Mouse (Mus musculus): ENCODE results near the gene Fgfr2. TPM values are rescaled to one million over a fixed set of nuclear protein-coding genes. Genes with fewer than 3 reads are reported as not detected.

Fgfr2 gene
- polyA plus RNA-seq, 1 experiment from 2014 or later = 20.3 TPM

DNA sequence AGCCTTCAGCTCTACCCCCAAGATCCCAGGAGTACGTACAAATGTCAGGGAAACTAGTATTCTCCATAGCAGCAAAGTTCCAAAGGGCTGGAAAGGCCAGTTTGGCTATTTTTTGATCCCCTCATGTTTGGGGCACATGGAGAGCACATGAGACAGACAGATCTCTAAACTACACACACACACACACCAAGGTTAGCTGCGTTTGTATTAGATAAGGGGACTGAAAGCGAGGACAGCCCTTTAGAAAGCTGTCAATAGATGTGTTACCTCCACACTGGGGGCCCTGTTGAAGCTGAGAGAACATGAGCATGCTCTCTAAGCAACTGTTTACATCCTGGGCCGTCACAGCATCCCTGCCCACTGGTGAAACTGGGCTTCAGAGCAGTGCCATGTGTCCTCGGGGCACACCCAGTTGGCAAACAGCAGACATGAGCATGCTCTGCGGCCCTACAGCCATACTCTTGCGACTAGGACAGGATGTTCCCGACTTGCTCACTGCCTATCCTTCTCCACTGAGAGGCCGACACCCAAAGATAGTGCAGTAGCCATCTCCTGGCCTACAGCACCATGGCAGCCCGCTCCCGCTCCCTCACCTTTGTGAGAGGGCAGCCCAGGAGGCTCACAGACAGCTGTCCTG lies 356.8 kb downstream of the Fgfr2 start:
- Histone ChIP-seq H3K27ac (ENCODE audit: low read length) (0 out of 2 replicates have a peak overlapping the region, but pooled peaks have one; percentile 10), H3K9me3 (replicated peaks; ENCODE audit: control insufficient read depth, low read length) (no peaks in the 10 kb centered on the region), H3K27me3 (ENCODE audit: control insufficient read depth, insufficient read depth, low read length) (no peaks in the 10 kb centered on the region), H3K36me3 (ENCODE audit: control insufficient read depth, insufficient read depth) (peaks cover 2% of the 10 kb centered on the region; the same call in 1 of the 2 replicates), H3K9ac (ENCODE audit: low read length) (no peak overlapping the region), H3K4me1 (ENCODE audit: control insufficient read depth, insufficient read depth, low read length) (peaks cover 9% of the 10 kb centered on the region; the same call in 1 of the 2 replicates), H3K4me3 (ENCODE audit: low read length) (no peak overlapping the region), H3K4me2 (ENCODE audit: low read depth, low read length) (no peak overlapping the region)
- WGBS = 58% methylated on average over 11 of the region's 11 CpGs
- ATAC-seq (replicated peaks; ENCODE audit: extremely low read depth, insufficient read depth, low FRiP score) = no peak

DNA sequence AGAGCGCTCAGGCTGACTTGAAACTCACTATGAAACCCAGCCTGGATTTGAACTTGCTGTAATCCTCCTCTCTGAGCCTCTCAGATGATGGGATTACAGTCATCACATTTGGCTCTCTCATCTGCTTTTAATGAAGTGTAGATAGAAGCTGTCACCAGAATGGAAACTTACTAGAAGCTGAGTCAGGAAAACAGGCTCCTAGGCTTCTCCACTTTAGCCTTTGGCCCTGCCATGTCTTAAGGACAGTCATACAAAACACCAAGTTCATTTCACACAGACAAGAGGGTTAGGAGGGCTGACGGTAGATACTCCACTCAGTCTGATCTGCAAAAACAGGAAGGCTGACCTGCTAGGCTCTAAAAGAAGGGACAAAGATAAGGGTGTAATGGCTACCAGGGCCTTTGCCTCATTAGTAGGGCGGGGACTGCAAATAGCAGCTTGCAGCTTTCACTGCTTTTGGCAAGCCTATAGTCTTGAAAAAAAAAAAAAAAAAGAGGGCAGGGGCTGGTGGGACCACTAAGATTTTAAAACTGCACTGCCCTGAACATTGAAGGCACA lies 357.4 kb downstream of the Fgfr2 start:
- peaks cover 2% of the 10 kb centered on the region; the same call in 1 of the 2 replicates for H3K36me3 ChIP-seq (ENCODE audit: control insufficient read depth, insufficient read depth)
- no peaks in the 10 kb centered on the region for H3K9me3 ChIP-seq (replicated peaks; ENCODE audit: control insufficient read depth, low read length)
- H3K27me3 ChIP-seq (ENCODE audit: control insufficient read depth, insufficient read depth, low read length) = no peaks in the 10 kb centered on the region
- H3K27ac ChIP-seq (ENCODE audit: low read length) = 0 out of 2 replicates have a peak overlapping the region, but pooled peaks have one; percentile 10
- H3K4me3 ChIP-seq (ENCODE audit: low read length) = no peak overlapping the region
- peaks cover 9% of the 10 kb centered on the region; the same call in 1 of the 2 replicates for H3K4me1 ChIP-seq (ENCODE audit: control insufficient read depth, insufficient read depth, low read length)
- 65% methylated on average over 3 of the region's 3 CpGs for WGBS
- H3K9ac ChIP-seq (ENCODE audit: low read length) = no peak overlapping the region
- no peak for ATAC-seq (replicated peaks; ENCODE audit: extremely low read depth, insufficient read depth, low FRiP score)
- H3K4me2 ChIP-seq (ENCODE audit: low read depth, low read length) = no peak overlapping the region

DNA sequence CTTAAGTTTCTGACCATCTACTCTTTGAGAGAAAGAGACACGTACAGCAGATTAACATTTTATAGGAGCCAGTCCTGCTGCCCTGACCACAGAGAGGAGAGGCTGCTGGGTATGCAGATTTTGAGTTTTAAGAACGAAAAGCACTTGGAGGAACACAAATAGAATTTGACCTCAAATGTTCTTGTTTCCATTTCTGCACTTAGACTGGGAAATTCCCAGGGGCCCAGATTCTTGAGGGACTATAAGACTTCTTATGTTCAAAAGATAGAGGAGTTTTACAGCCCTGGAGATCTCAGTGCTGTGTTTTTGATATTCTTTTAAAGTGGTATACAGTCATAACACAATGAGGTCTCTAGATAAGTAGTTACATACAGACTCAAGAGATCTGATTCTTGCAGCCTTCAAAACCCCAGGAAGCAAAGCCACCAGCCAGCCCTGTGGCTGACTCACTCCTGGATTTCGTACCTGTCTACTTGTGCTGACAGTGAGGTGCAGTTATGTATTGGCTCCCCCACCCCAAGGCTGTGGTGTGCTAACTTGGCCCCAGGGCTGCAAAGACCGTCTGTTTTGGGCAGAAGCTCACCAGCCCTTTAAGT lies 358.2 kb downstream of the Fgfr2 start:
- no peak for ATAC-seq (replicated peaks; ENCODE audit: extremely low read depth, insufficient read depth, low FRiP score)
- Histone ChIP-seq H3K9ac (ENCODE audit: low read length) (no peak overlapping the region), H3K9me3 (replicated peaks; ENCODE audit: control insufficient read depth, low read length) (no peaks in the 10 kb centered on the region), H3K4me1 (ENCODE audit: control insufficient read depth, insufficient read depth, low read length) (peaks cover 9% of the 10 kb centered on the region; the same call in 1 of the 2 replicates), H3K27ac (ENCODE audit: low read length) (no peak overlapping the region), H3K36me3 (ENCODE audit: control insufficient read depth, insufficient read depth) (no peaks in the 10 kb centered on the region), H3K4me3 (ENCODE audit: low read length) (no peak overlapping the region), H3K27me3 (ENCODE audit: control insufficient read depth, insufficient read depth, low read length) (no peaks in the 10 kb centered on the region), H3K4me2 (ENCODE audit: low read depth, low read length) (no peak overlapping the region)
- 64% methylated on average over 4 of the region's 4 CpGs for WGBS

DNA sequence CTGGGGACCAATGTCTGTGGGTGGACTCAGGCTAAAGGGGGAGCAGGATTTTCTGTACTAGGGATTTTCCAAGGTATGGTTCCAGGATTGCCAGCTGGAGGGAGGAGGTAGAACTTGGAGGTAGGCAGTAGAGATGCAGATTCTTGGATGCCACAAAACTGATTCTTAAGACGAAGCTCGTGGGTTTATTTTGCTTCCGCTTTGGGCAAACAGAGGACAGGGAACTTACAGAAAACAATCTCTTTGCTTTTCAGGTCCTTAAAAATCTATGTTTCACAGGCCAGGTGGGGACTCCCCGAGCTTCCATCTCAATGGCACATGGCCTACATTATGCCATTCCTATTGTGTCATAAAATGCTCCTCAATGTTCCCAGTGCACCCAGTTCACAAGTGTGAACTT lies 358.8 kb downstream of the Fgfr2 start:
- 94% methylated on average over 4 of the region's 4 CpGs for WGBS
- Histone ChIP-seq H3K4me1 (ENCODE audit: control insufficient read depth, insufficient read depth, low read length) (peaks cover 9% of the 10 kb centered on the region; the same call in 1 of the 2 replicates), H3K9ac (ENCODE audit: low read length) (no peak overlapping the region), H3K4me3 (ENCODE audit: low read length) (no peak overlapping the region), H3K9me3 (replicated peaks; ENCODE audit: control insufficient read depth, low read length) (no peaks in the 10 kb centered on the region), H3K36me3 (ENCODE audit: control insufficient read depth, insufficient read depth) (peaks cover 4% of the 10 kb centered on the region), H3K4me2 (ENCODE audit: low read depth, low read length) (no peak overlapping the region), H3K27ac (ENCODE audit: low read length) (no peak overlapping the region), H3K27me3 (ENCODE audit: control insufficient read depth, insufficient read depth, low read length) (no peaks in the 10 kb centered on the region)
- ATAC-seq (replicated peaks; ENCODE audit: extremely low read depth, insufficient read depth, low FRiP score) = no peak

DNA sequence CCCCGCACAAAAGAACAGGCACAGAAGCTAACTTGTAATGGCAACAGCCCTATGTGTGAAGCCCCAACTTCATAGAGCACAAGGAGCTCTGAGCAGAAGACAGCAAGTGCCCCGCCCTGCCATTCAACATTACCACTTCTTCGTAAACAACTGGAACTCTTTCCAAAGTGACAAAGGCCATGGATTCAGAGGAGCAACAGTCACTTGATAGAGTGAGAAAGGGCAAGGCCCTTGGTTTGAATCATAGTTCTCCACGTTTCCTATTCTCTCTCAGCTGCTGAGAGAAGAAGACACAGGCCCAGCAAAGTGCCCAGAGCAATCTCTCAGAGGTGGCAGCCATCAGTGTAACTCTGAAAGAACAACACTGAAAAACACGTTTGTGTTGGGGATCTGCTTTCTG lies 359.2 kb downstream of the Fgfr2 start:
- Histone ChIP-seq H3K4me1 (ENCODE audit: control insufficient read depth, insufficient read depth, low read length) (peaks cover 9% of the 10 kb centered on the region; the same call in 1 of the 2 replicates), H3K9ac (ENCODE audit: low read length) (no peak overlapping the region), H3K4me2 (ENCODE audit: low read depth, low read length) (no peak overlapping the region), H3K4me3 (ENCODE audit: low read length) (no peak overlapping the region), H3K27ac (ENCODE audit: low read length) (no peak overlapping the region), H3K9me3 (replicated peaks; ENCODE audit: control insufficient read depth, low read length) (no peaks in the 10 kb centered on the region), H3K36me3 (ENCODE audit: control insufficient read depth, insufficient read depth) (peaks cover 8% of the 10 kb centered on the region), H3K27me3 (ENCODE audit: control insufficient read depth, insufficient read depth, low read length) (no peaks in the 10 kb centered on the region)
- 87% methylated on average over 5 of the region's 5 CpGs for WGBS
- no peak for ATAC-seq (replicated peaks; ENCODE audit: extremely low read depth, insufficient read depth, low FRiP score)

DNA sequence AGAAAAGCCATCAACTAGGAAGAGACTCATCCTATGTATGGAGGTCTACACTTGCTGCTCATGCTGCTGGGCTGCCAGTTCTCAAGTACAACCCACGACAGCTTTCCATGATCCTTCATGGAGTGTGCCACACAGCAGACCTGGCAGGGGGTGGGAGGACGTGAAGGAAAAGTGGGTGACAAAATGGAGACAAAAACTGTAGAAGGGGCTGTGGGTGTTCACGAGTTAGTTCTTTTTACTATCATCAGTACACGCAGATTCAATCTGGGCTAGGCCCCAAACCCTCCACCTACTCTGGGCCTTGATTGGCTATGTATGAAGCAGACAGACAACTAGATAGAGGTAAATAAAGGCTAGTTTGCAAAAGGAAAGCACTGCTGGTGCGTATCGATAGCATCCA lies 359.8 kb downstream of the Fgfr2 start:
- Histone ChIP-seq H3K9me3 (replicated peaks; ENCODE audit: control insufficient read depth, low read length) (no peaks in the 10 kb centered on the region), H3K4me1 (ENCODE audit: control insufficient read depth, insufficient read depth, low read length) (peaks cover 9% of the 10 kb centered on the region; the same call in 1 of the 2 replicates), H3K9ac (ENCODE audit: low read length) (no peak overlapping the region), H3K27ac (ENCODE audit: low read length) (no peak overlapping the region), H3K4me2 (ENCODE audit: low read depth, low read length) (no peak overlapping the region), H3K27me3 (ENCODE audit: control insufficient read depth, insufficient read depth, low read length) (no peaks in the 10 kb centered on the region), H3K36me3 (ENCODE audit: control insufficient read depth, insufficient read depth) (peaks cover 13% of the 10 kb centered on the region), H3K4me3 (ENCODE audit: low read length) (no peak overlapping the region)
- no peak for ATAC-seq (replicated peaks; ENCODE audit: extremely low read depth, insufficient read depth, low FRiP score)
- 90% methylated on average over 6 of the region's 6 CpGs for WGBS

DNA sequence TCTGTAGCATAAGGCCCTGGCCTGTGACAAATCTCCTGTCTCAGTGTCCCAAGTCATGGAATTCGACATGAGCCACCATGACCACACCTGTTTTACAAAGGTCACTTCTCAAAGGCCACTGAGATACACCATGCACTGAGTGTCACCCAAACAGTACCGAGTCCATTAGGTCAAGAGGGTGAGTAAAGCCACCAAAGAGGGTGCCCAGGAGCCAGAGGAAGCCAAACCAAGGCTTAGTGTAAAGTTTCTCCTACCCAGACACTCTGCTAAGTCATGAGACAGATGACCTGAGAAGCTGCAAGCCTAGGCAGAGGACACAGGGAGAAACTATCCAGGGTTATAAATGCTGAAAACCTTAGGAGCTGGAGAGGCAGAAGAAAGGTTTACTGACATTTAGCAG lies 361.7 kb downstream of the Fgfr2 start:
- H3K9me3 ChIP-seq (replicated peaks; ENCODE audit: control insufficient read depth, low read length) = no peaks in the 10 kb centered on the region
- ATAC-seq (replicated peaks; ENCODE audit: extremely low read depth, insufficient read depth, low FRiP score) = no peak
- no peak overlapping the region for H3K4me2 ChIP-seq (ENCODE audit: low read depth, low read length)
- no peaks in the 10 kb centered on the region for H3K27me3 ChIP-seq (ENCODE audit: control insufficient read depth, insufficient read depth, low read length)
- no peak overlapping the region for H3K4me3 ChIP-seq (ENCODE audit: low read length)
- no peak overlapping the region for H3K27ac ChIP-seq (ENCODE audit: low read length)
- H3K36me3 ChIP-seq (ENCODE audit: control insufficient read depth, insufficient read depth) = peaks cover 17% of the 10 kb centered on the region
- WGBS = 89% methylated on average over 2 of the region's 2 CpGs
- no peak overlapping the region for H3K9ac ChIP-seq (ENCODE audit: low read length)
- H3K4me1 ChIP-seq (ENCODE audit: control insufficient read depth, insufficient read depth, low read length) = peaks cover 6% of the 10 kb centered on the region; the same call in 1 of the 2 replicates

DNA sequence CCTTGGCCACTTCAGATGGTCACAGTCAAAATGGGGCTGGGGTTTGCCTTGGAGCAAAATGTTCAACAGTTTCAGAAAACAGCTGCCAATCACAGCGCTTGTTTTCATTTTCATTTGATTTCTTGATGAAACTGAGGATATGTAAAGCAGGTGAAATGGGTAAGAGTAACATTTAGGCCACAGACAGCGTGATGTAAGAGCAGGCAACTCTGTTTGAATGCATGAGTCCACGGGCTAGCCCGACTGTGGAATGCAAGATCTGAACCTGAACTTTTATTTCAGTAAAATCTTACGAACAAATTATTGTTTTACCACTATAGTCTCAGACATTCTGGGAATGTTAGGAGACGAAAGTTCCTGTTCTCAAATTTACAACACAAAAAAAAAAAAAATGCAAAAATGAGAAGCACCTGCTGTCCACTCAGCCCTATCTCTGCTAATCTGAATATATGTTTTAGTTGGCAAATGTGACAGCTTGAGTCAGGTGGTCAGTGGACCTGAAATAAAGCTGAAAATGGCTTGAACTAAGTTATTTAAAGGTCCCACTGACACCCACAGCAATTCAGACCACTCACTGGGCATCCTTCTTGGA lies 362.5 kb downstream of the Fgfr2 start:
- Histone ChIP-seq H3K27me3 (ENCODE audit: control insufficient read depth, insufficient read depth, low read length) (no peaks in the 10 kb centered on the region), H3K27ac (ENCODE audit: low read length) (no peak overlapping the region), H3K4me2 (ENCODE audit: low read depth, low read length) (no peak overlapping the region), H3K36me3 (ENCODE audit: control insufficient read depth, insufficient read depth) (peaks cover 17% of the 10 kb centered on the region), H3K4me1 (ENCODE audit: control insufficient read depth, insufficient read depth, low read length) (no peaks in the 10 kb centered on the region), H3K9me3 (replicated peaks; ENCODE audit: control insufficient read depth, low read length) (no peaks in the 10 kb centered on the region), H3K9ac (ENCODE audit: low read length) (no peak overlapping the region), H3K4me3 (ENCODE audit: low read length) (no peak overlapping the region)
- WGBS = 87% methylated on average over 6 of the region's 6 CpGs
- no peak for ATAC-seq (replicated peaks; ENCODE audit: extremely low read depth, insufficient read depth, low FRiP score)

DNA sequence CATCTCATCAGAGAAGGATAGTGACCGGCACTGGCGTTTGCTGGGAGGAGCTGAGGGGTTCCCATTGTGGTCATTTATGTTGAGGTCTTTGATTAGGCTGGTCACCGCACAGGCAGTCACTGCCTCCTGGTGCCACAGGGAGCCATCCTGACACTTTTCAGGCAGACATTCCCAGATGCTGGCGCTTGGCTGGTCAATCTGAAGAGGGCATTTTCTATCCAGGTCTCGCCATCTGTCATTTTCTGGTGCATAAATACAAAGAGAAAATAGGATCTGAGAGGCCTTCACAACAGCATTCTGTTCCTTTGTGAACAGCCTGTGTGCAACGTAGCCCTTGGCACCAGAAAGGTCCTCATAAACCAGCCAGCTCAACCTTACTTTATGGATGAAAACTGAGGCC lies 363.2 kb downstream of the Fgfr2 start:
- no peak overlapping the region for H3K27ac ChIP-seq (ENCODE audit: low read length)
- H3K9me3 ChIP-seq (replicated peaks; ENCODE audit: control insufficient read depth, low read length) = no peaks in the 10 kb centered on the region
- 98% methylated on average over 6 of the region's 6 CpGs for WGBS
- ATAC-seq (replicated peaks; ENCODE audit: extremely low read depth, insufficient read depth, low FRiP score) = no peak
- H3K27me3 ChIP-seq (ENCODE audit: control insufficient read depth, insufficient read depth, low read length) = no peaks in the 10 kb centered on the region
- no peak overlapping the region for H3K4me2 ChIP-seq (ENCODE audit: low read depth, low read length)
- no peak overlapping the region for H3K4me3 ChIP-seq (ENCODE audit: low read length)
- H3K36me3 ChIP-seq (ENCODE audit: control insufficient read depth, insufficient read depth) = peaks cover 17% of the 10 kb centered on the region
- no peak overlapping the region for H3K9ac ChIP-seq (ENCODE audit: low read length)
- peaks cover 5% of the 10 kb centered on the region for H3K4me1 ChIP-seq (ENCODE audit: control insufficient read depth, insufficient read depth, low read length)
